Mouse (Mus musculus): ENCODE data around the gene Stard9. TPM values are rescaled to one million over a fixed set of nuclear protein-coding genes. Genes with fewer than 3 reads are reported as not detected.

Gene Stard9
- polyA plus RNA-seq, 1 experiment from 2014 or later, result 6.2 TPM

DNA sequence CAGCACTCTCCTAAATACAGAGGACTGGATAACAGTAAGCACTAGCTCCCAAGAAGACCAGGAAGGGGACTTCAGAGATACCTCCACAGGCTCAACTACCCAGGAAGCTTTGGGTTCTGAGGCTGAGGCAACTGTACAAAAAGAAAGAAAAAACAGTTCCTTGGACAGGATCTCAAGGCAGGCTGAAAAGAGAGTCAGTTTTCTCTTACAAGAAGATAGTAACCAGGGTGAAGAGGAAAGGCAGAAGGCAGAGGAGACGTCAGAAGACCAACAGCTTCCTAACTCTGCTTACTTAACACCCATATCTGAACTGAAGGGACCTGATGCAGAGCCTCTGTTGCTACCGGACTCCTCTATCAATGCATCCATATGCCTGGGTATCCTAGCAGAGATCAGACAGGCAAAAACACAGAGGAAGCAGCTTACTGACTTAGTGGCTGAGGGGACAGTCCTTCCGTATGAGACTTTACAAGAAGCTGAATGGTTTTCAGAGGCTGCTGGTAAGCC is 71.5 kb downstream of the Stard9 start:
- peaks cover 19% of the 10 kb centered on the region for H3K36me3 ChIP-seq (ENCODE audit: control insufficient read depth, insufficient read depth, low read length)
- no peaks in the 10 kb centered on the region for H3K4me1 ChIP-seq (replicated peaks; ENCODE audit: control insufficient read depth, insufficient read depth, low read length)
- WGBS, result 90% methylated on average over 3 of the region's 3 CpGs
- H3K27ac ChIP-seq (ENCODE audit: low read depth), result no peak overlapping the region
- H3K4me3 ChIP-seq (ENCODE audit: low read depth, low read length), result no peak overlapping the region
- no peaks in the 10 kb centered on the region for H3K27me3 ChIP-seq (replicated peaks; ENCODE audit: control insufficient read depth, insufficient read depth, low read length)
- DNase-seq (ENCODE audit: low spot score) (no peak), ATAC-seq (replicated peaks; ENCODE audit: low FRiP score, low TSS enrichment, low read depth) (no peak)
- no peak overlapping the region for H3K9ac ChIP-seq (ENCODE audit: low read length)
- no peaks in the 10 kb centered on the region for H3K9me3 ChIP-seq (ENCODE audit: control insufficient read depth, low read length)
- H3K4me2 ChIP-seq (ENCODE audit: low read length), result no peak overlapping the region

DNA sequence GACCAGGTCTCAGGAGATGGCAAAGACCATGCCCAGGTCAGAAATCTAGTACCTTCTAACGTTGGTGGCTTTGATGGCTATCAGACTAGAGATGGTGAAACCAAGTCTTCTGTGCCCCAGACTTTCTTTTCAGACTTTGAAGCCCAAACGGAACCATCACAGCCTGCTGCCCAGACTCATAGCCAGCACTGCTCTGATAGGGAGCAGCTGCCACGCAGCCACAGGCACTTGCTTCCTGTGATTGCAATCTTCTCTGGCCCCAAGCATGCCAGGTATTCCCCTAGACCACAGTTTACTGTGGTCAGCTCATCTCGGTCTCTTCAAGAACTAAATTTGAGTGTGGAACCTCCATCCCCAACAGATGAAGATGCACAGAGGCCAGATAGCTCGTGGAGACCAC is 73.8 kb downstream of the Stard9 start:
- Histone ChIP-seq H3K4me2 (ENCODE audit: low read length) (no peak overlapping the region), H3K27me3 (replicated peaks; ENCODE audit: control insufficient read depth, insufficient read depth, low read length) (no peaks in the 10 kb centered on the region), H3K36me3 (ENCODE audit: control insufficient read depth, insufficient read depth, low read length) (peaks cover 7% of the 10 kb centered on the region; the same call in 1 of the 2 replicates), H3K27ac (ENCODE audit: low read depth) (no peak overlapping the region), H3K4me1 (replicated peaks; ENCODE audit: control insufficient read depth, insufficient read depth, low read length) (no peaks in the 10 kb centered on the region), H3K4me3 (ENCODE audit: low read depth, low read length) (no peak overlapping the region), H3K9me3 (ENCODE audit: control insufficient read depth, low read length) (no peaks in the 10 kb centered on the region), H3K9ac (ENCODE audit: low read length) (no peak overlapping the region)
- ATAC-seq (replicated peaks; ENCODE audit: low FRiP score, low TSS enrichment, low read depth), result no peak
- WGBS, result 75% methylated on average over 5 of the region's 5 CpGs
- DNase-seq (ENCODE audit: low spot score), result no peak

GRCm38 (mm10) chr2:120707041-120707440 is 78.1 kb downstream of the Stard9 start:
- H3K4me2 ChIP-seq (ENCODE audit: low read length), result no peak overlapping the region
- H3K4me1 ChIP-seq (replicated peaks; ENCODE audit: control insufficient read depth, insufficient read depth, low read length), result no peaks in the 10 kb centered on the region
- DNase-seq (ENCODE audit: low spot score), result no peak
- H3K27ac ChIP-seq (ENCODE audit: low read depth), result no peak overlapping the region
- no peak overlapping the region for H3K4me3 ChIP-seq (ENCODE audit: low read depth, low read length)
- ATAC-seq (replicated peaks; ENCODE audit: low FRiP score, low TSS enrichment, low read depth), result no peak
- no peaks in the 10 kb centered on the region for H3K27me3 ChIP-seq (replicated peaks; ENCODE audit: control insufficient read depth, insufficient read depth, low read length)
- no peaks in the 10 kb centered on the region for H3K9me3 ChIP-seq (ENCODE audit: control insufficient read depth, low read length)
- H3K36me3 ChIP-seq (ENCODE audit: control insufficient read depth, insufficient read depth, low read length), result peaks cover 8% of the 10 kb centered on the region; the same call in 1 of the 2 replicates
- no peak overlapping the region for H3K9ac ChIP-seq (ENCODE audit: low read length)

DNA sequence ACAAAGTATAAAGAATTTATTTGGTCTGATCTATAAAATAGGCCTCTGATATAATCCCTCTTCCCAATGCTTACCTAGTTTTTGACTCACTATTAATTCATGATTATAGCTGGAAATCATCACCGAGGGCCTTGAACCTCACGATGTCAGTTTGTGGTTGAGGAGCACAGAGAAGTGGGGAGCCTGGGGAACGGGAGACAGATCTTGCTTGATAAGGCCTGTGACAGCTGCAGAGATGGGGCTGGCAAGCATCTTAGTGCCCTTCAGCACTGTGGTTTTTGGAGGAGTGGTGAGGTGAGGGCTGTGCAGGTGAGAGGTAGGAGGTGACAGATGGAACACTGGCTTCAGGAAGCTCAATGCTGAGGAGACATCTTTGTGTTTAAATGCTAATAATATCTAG is 81.2 kb downstream of the Stard9 start:
- 85% methylated on average over 3 of the region's 3 CpGs for WGBS
- H3K9ac ChIP-seq (ENCODE audit: low read length), result no peak overlapping the region
- H3K4me1 ChIP-seq (replicated peaks; ENCODE audit: control insufficient read depth, insufficient read depth, low read length), result no peaks in the 10 kb centered on the region
- no peak overlapping the region for H3K4me2 ChIP-seq (ENCODE audit: low read length)
- H3K36me3 ChIP-seq (ENCODE audit: control insufficient read depth, insufficient read depth, low read length), result peaks cover 39% of the 10 kb centered on the region
- H3K27me3 ChIP-seq (replicated peaks; ENCODE audit: control insufficient read depth, insufficient read depth, low read length), result no peaks in the 10 kb centered on the region
- ATAC-seq (replicated peaks; ENCODE audit: low FRiP score, low TSS enrichment, low read depth) (no peak), DNase-seq (ENCODE audit: low spot score) (no peak)
- no peaks in the 10 kb centered on the region for H3K9me3 ChIP-seq (ENCODE audit: control insufficient read depth, low read length)
- H3K27ac ChIP-seq (ENCODE audit: low read depth), result no peak overlapping the region
- H3K4me3 ChIP-seq (ENCODE audit: low read depth, low read length), result no peak overlapping the region

DNA sequence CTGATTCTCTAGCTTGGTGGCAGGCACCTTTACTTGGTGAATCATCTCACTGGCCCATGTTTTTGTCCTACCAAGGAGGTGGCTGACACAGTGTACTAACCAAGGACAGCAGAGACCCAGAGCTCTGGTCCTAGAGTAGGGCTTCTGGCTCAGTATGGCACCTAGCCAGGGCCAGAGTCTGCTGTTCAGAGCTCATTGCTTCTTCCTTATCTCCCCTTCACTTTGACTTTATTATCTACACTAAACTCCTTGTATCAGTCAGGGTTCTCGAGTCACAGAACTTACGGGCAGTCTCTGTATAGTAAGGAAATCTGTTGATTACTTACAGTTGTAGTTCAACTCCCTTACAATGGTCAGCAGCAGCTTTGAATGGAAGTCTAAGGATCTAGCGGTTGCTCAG is 82.0 kb downstream of the Stard9 start:
- WGBS, result 86% methylated on average over 3 of the region's 3 CpGs
- no peak overlapping the region for H3K4me3 ChIP-seq (ENCODE audit: low read depth, low read length)
- H3K4me2 ChIP-seq (ENCODE audit: low read length), result no peak overlapping the region
- DNase-seq (ENCODE audit: low spot score), result no peak
- no peaks in the 10 kb centered on the region for H3K9me3 ChIP-seq (ENCODE audit: control insufficient read depth, low read length)
- no peak for ATAC-seq (replicated peaks; ENCODE audit: low FRiP score, low TSS enrichment, low read depth)
- no peak overlapping the region for H3K9ac ChIP-seq (ENCODE audit: low read length)
- no peaks in the 10 kb centered on the region for H3K4me1 ChIP-seq (replicated peaks; ENCODE audit: control insufficient read depth, insufficient read depth, low read length)
- no peak overlapping the region for H3K27ac ChIP-seq (ENCODE audit: low read depth)
- no peaks in the 10 kb centered on the region for H3K27me3 ChIP-seq (replicated peaks; ENCODE audit: control insufficient read depth, insufficient read depth, low read length)
- H3K36me3 ChIP-seq (ENCODE audit: control insufficient read depth, insufficient read depth, low read length), result peaks cover 44% of the 10 kb centered on the region

- H3K4me2 ChIP-seq (ENCODE audit: low read length), result no peak overlapping the region
- H3K9me3 ChIP-seq (ENCODE audit: control insufficient read depth, low read length), result no peaks in the 10 kb centered on the region
- H3K27ac ChIP-seq (ENCODE audit: low read depth), result no peak overlapping the region
- 94% methylated on average over 3 of the region's 3 CpGs for WGBS
- ATAC-seq (replicated peaks; ENCODE audit: low FRiP score, low TSS enrichment, low read depth) (no peak), DNase-seq (ENCODE audit: low spot score) (no peak)
- no peaks in the 10 kb centered on the region for H3K27me3 ChIP-seq (replicated peaks; ENCODE audit: control insufficient read depth, insufficient read depth, low read length)
- H3K4me1 ChIP-seq (replicated peaks; ENCODE audit: control insufficient read depth, insufficient read depth, low read length), result no peaks in the 10 kb centered on the region
- peaks cover 66% of the 10 kb centered on the region for H3K36me3 ChIP-seq (ENCODE audit: control insufficient read depth, insufficient read depth, low read length)
- no peak overlapping the region for H3K4me3 ChIP-seq (ENCODE audit: low read depth, low read length)
- H3K9ac ChIP-seq (ENCODE audit: low read length), result no peak overlapping the region
Measured at GRCm38 (mm10) chr2:120713441-120713840, 84.5 kb downstream of the Stard9 start.

DNA sequence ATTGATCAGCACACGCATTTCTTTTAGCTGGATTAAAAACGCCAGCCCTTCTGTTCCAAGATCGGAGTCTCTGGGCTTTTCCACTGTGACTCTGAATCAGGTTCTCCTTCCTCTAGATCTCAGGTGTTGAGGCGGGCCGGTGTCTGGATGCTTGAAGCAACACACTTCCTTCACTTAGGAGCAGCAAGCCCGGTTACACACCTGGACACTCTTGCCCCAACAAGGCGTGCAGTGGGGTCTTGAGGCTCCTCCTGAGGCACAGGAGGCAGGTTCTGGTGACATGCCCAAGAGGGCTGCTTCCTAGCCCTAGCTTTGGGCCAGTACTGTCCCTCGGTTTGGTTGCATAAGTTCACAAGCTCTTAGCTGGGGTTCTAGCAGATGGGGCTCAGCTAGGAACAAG is 89.6 kb downstream of the Stard9 start:
- no peak for DNase-seq (ENCODE audit: low spot score)
- Histone ChIP-seq H3K4me3 (ENCODE audit: low read depth, low read length) (no peak overlapping the region), H3K9ac (ENCODE audit: low read length) (no peak overlapping the region), H3K36me3 (ENCODE audit: control insufficient read depth, insufficient read depth, low read length) (peaks cover 96% of the 10 kb centered on the region), H3K4me2 (ENCODE audit: low read length) (no peak overlapping the region), H3K4me1 (replicated peaks; ENCODE audit: control insufficient read depth, insufficient read depth, low read length) (no peaks in the 10 kb centered on the region), H3K9me3 (ENCODE audit: control insufficient read depth, low read length) (no peaks in the 10 kb centered on the region), H3K27ac (ENCODE audit: low read depth) (no peak overlapping the region), H3K27me3 (replicated peaks; ENCODE audit: control insufficient read depth, insufficient read depth, low read length) (no peaks in the 10 kb centered on the region)
- 95% methylated on average over 8 of the region's 8 CpGs for WGBS
- ATAC-seq (replicated peaks; ENCODE audit: low FRiP score, low TSS enrichment, low read depth), result no peak

DNA sequence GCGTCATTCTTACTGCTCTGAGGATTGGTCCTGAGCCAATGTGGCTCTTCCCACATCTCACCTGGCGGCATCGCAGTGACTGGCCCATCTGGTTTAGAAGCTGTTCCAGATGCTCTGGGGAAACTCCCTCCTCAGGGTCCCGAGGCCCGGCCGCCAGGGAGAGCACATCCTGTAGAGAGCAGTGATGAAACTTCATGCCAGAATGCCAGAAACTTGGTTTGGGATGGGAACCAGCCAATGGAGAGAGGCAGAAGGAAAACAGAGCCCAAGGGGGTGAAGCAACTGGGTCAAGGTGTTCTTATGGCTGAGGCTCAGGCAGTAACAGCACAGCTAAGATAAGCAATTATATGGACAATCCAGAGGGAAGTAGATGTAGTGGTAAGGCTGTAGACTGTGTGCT is 91.9 kb downstream of the Stard9 start:
- Histone ChIP-seq H3K27ac (ENCODE audit: low read depth) (no peak overlapping the region), H3K27me3 (replicated peaks; ENCODE audit: control insufficient read depth, insufficient read depth, low read length) (no peaks in the 10 kb centered on the region), H3K9ac (ENCODE audit: low read length) (no peak overlapping the region), H3K4me1 (replicated peaks; ENCODE audit: control insufficient read depth, insufficient read depth, low read length) (no peaks in the 10 kb centered on the region), H3K4me3 (ENCODE audit: low read depth, low read length) (no peak overlapping the region), H3K9me3 (ENCODE audit: control insufficient read depth, low read length) (no peaks in the 10 kb centered on the region), H3K36me3 (ENCODE audit: control insufficient read depth, insufficient read depth, low read length) (peaks cover 98% of the 10 kb centered on the region), H3K4me2 (ENCODE audit: low read length) (no peak overlapping the region)
- WGBS, result 95% methylated on average over 6 of the region's 6 CpGs
- DNase-seq (ENCODE audit: low spot score), result no peak
- ATAC-seq (replicated peaks; ENCODE audit: low FRiP score, low TSS enrichment, low read depth), result no peak

- WGBS, result 88% methylated on average over 2 of the region's 2 CpGs
- ATAC-seq (replicated peaks; ENCODE audit: low FRiP score, low TSS enrichment, low read depth), result no peak
- H3K27ac ChIP-seq (ENCODE audit: low read depth), result no peak overlapping the region
- no peak for DNase-seq (ENCODE audit: low spot score)
- no peak overlapping the region for H3K4me2 ChIP-seq (ENCODE audit: low read length)
- H3K4me3 ChIP-seq (ENCODE audit: low read depth, low read length), result no peak overlapping the region
- no peaks in the 10 kb centered on the region for H3K4me1 ChIP-seq (replicated peaks; ENCODE audit: control insufficient read depth, insufficient read depth, low read length)
- H3K9ac ChIP-seq (ENCODE audit: low read length), result no peak overlapping the region
- H3K9me3 ChIP-seq (ENCODE audit: control insufficient read depth, low read length), result no peaks in the 10 kb centered on the region
- H3K36me3 ChIP-seq (ENCODE audit: control insufficient read depth, insufficient read depth, low read length), result peaks cover 99% of the 10 kb centered on the region
- H3K27me3 ChIP-seq (replicated peaks; ENCODE audit: control insufficient read depth, insufficient read depth, low read length), result no peaks in the 10 kb centered on the region
Measured at GRCm38 (mm10) chr2:120721911-120722310, 93.0 kb downstream of the Stard9 start.

Data from intestine, embryonic 14.5 days (tissue).